25 mouse cellular contexts compared by ENCODE assay signal in genomic region chr1:157183043-157183442, GRCm38 (mm10).
DNase-seq lines count a peak whose midpoint lies in the region; ATAC-seq and TF ChIP-seq lines count a peak whose summit lies in the region.
"Had no signal": no experiment of that assay in that cellular context is flagged by ENCODE, and none has a peak within 500 bp of the region (broad histone marks: within the 10 kb centered on the region; RNA-seq: fewer than 3 reads in every experiment).

No protein-coding gene starts in this region.

- WGBS in forebrain, embryonic 14.5 days, result 39% methylated on average over 3 of the region's 3 CpGs
- WGBS in forebrain, embryonic 11.5 days, result 38% methylated on average over 3 of the region's 3 CpGs
- 72% methylated on average over 3 of the region's 3 CpGs for WGBS in intestine, embryonic 15.5 days

- H3K4me3 ChIP-seq in forebrain, embryonic 14.5 days (ENCODE audit: low read depth, low read length), result no peak overlapping the region
- no peak overlapping the region for H3K4me3 ChIP-seq in forebrain, embryonic 11.5 days (ENCODE audit: low read depth, low read length)
- H3K4me3 ChIP-seq in layer of hippocampus, adult 2 months, result no peak overlapping the region
- H3K4me3 ChIP-seq in intestine, embryonic 15.5 days (replicated peaks), result no peak overlapping the region
- H3K4me3 ChIP-seq: embryonic facial prominence, embryonic 15.5 days; hindbrain, embryonic 10.5 days; limb, embryonic 13.5 days; midbrain, embryonic 12.5 days; neural tube, embryonic 12.5 days had no signal

- H3K9me3 ChIP-seq in forebrain, embryonic 14.5 days (replicated peaks; ENCODE audit: control insufficient read depth, low read length), result no peaks in the 10 kb centered on the region
- no peaks in the 10 kb centered on the region for H3K9me3 ChIP-seq in forebrain, embryonic 11.5 days (ENCODE audit: control insufficient read depth, low read length)
- H3K9me3 ChIP-seq in intestine, embryonic 15.5 days, result no peaks in the 10 kb centered on the region
- H3K9me3 ChIP-seq: embryonic facial prominence, embryonic 15.5 days; hindbrain, embryonic 10.5 days; limb, embryonic 13.5 days; midbrain, embryonic 12.5 days; neural tube, embryonic 12.5 days had no signal

- intact Hi-C loops in left cerebral cortex, postnatal 25 days (cut with DNase I), result no loop called here

- no peak overlapping the region for H3K27ac ChIP-seq in forebrain, embryonic 14.5 days (ENCODE audit: low read depth, low read length)
- H3K27ac ChIP-seq in forebrain, embryonic 11.5 days (ENCODE audit: low read depth, low read length), result no peak overlapping the region
- peak overlapping the region; percentile 60 for H3K27ac ChIP-seq in layer of hippocampus, adult 2 months
- no peak overlapping the region for H3K27ac ChIP-seq in intestine, embryonic 15.5 days
- H3K27ac ChIP-seq: embryonic facial prominence, embryonic 15.5 days; hindbrain, embryonic 10.5 days; limb, embryonic 13.5 days; liver, embryonic 14.5 days; midbrain, embryonic 12.5 days; neural tube, embryonic 12.5 days had no signal

- peak; percentile 19 for DNase-seq in forebrain, embryonic 14.5 days (ENCODE audit: low spot score)
- DNase-seq in forebrain, embryonic 11.5 days (ENCODE audit: low spot score), result no peak
- no peak for DNase-seq in layer of hippocampus, adult 2 months (ENCODE audit: low spot score in 2 of 2)
- DNase-seq in layer of hippocampus, postnatal 10 days (ENCODE audit: low spot score in 2 of 2), result no peak
- DNase-seq in left cerebral cortex, postnatal 25 days (ENCODE audit: low spot score in 2 of 2), result peak; percentile 46 to 88
- DNase-seq in right cerebral cortex, postnatal 25 days, result peak; percentile 42
- no peak for DNase-seq in kidney, adult 9 months
- DNase-seq: adrenal gland, postnatal 14 days; cerebellum, adult 11-12 months; cerebellum, postnatal 25 days; gastrocnemius, postnatal 10 days; heart, adult 18-20 months; kidney, adult 18-20 months; kidney, postnatal 10 days; thymus, postnatal 14 days had no signal

- no peaks in the 10 kb centered on the region for H3K27me3 ChIP-seq in forebrain, embryonic 14.5 days (replicated peaks; ENCODE audit: control insufficient read depth, insufficient read depth, low read length)
- no peaks in the 10 kb centered on the region for H3K27me3 ChIP-seq in forebrain, embryonic 11.5 days (ENCODE audit: control insufficient read depth, insufficient read depth, low read length)
- H3K27me3 ChIP-seq in intestine, embryonic 15.5 days (replicated peaks), result no peaks in the 10 kb centered on the region
- H3K27me3 ChIP-seq: embryonic facial prominence, embryonic 15.5 days; limb, embryonic 13.5 days; midbrain, embryonic 12.5 days; neural tube, embryonic 12.5 days; Patski had no signal

- TF ChIP-seq CTCF in layer of hippocampus, adult 2 months (conservative IDR thresholded peaks at IDR 0.05), result no peak

- no peaks in the 10 kb centered on the region for H3K36me3 ChIP-seq in forebrain, embryonic 14.5 days (ENCODE audit: control insufficient read depth, insufficient read depth, low read length)
- no peaks in the 10 kb centered on the region for H3K36me3 ChIP-seq in forebrain, embryonic 11.5 days (ENCODE audit: control insufficient read depth, insufficient read depth, low read length)
- no peaks in the 10 kb centered on the region for H3K36me3 ChIP-seq in intestine, embryonic 15.5 days
- H3K36me3 ChIP-seq: embryonic facial prominence, embryonic 15.5 days; hindbrain, embryonic 10.5 days; limb, embryonic 13.5 days; midbrain, embryonic 12.5 days; neural tube, embryonic 12.5 days had no signal

- H3K9ac ChIP-seq in forebrain, embryonic 14.5 days (ENCODE audit: low read length), result no peak overlapping the region
- no peak overlapping the region for H3K9ac ChIP-seq in forebrain, embryonic 11.5 days (ENCODE audit: low read length)
- H3K9ac ChIP-seq in intestine, embryonic 15.5 days, result no peak overlapping the region
- H3K9ac ChIP-seq: embryonic facial prominence, embryonic 15.5 days; limb, embryonic 13.5 days; liver, embryonic 14.5 days; midbrain, embryonic 12.5 days; neural tube, embryonic 12.5 days had no signal

- peaks cover 11% of the 10 kb centered on the region; the same call in 1 of the 2 replicates for H3K4me1 ChIP-seq in forebrain, embryonic 14.5 days (ENCODE audit: control insufficient read depth, insufficient read depth, low read length)
- H3K4me1 ChIP-seq in forebrain, embryonic 11.5 days (replicated peaks; ENCODE audit: control insufficient read depth, insufficient read depth, low read length), result peaks cover 10% of the 10 kb centered on the region
- H3K4me1 ChIP-seq in intestine, embryonic 15.5 days (replicated peaks), result no peaks in the 10 kb centered on the region
- H3K4me1 ChIP-seq: embryonic facial prominence, embryonic 15.5 days had no signal

- H3K4me2 ChIP-seq in forebrain, embryonic 14.5 days (ENCODE audit: low read length), result no peak overlapping the region
- no peak overlapping the region for H3K4me2 ChIP-seq in forebrain, embryonic 11.5 days (ENCODE audit: low read depth, low read length, severe bottlenecking)
- H3K4me2 ChIP-seq in intestine, embryonic 15.5 days (replicated peaks), result no peak overlapping the region
- H3K4me2 ChIP-seq: embryonic facial prominence, embryonic 15.5 days; limb, embryonic 13.5 days; midbrain, embryonic 12.5 days; neural tube, embryonic 12.5 days had no signal

- no peak for ATAC-seq in forebrain, embryonic 14.5 days
- ATAC-seq in forebrain, embryonic 11.5 days (replicated peaks; ENCODE audit: low FRiP score), result no peak
- ATAC-seq in intestine, embryonic 15.5 days, result no peak
- ATAC-seq: activated CD4-positive, CD25-positive, alpha-beta regulatory T cell, adult 4 months; CD4-positive, CD25-positive, alpha-beta regulatory T cell, adult 4 months; Patski had no signal

Comparison
In these comparisons a context has a peak if more than half of its experiments do, and no peak if none do; other contexts are left out.
1. DNase-seq: peak in forebrain, embryonic 14.5 days (single experiment), left cerebral cortex, postnatal 25 days (2 of 2) and right cerebral cortex, postnatal 25 days (single experiment); none in forebrain, embryonic 11.5 days (single experiment), layer of hippocampus, adult 2 months (0 of 2), layer of hippocampus, postnatal 10 days (0 of 2) and kidney, adult 9 months (single experiment).